Mouse (Mus musculus): ENCODE measurements around the gene Arhgap23.

DNA sequence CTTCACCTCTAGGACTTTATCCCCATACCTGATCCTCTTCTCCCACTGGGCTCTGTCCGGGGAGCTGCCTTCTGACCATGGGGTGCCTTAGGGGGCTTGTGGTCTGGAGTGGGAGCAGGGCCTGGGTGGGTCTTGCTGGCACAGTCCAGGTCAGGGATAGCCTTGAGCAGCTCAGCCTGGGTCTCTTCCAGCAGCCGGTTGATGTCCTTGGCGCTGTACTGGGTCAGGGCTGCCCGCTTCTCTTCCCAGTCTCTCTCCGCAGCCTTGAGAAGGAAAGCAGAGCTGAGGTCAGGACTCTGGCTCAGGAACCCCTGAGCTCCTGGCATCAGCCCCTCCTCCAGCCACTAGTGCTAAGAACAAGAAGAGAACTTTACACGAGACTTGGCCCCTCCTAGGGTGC, 110.0 kb downstream of the Arhgap23 start:
- no peak for TF ChIP-seq CTCF (IDR thresholded peaks at IDR 0.05; ENCODE audit: low read depth, low read length)
- TF ChIP-seq POLR2A (IDR thresholded peaks at IDR 0.05; ENCODE audit: extremely low read depth, insufficient read depth, low read length): no peak

Data from liver, adult 2 months (tissue).